Mouse (Mus musculus) stomach, postnatal 0 days (tissue): Measurements from ENCODE around the gene Zbtb20. TPM values are rescaled to one million over a fixed set of nuclear protein-coding genes. Genes with fewer than 3 reads are reported as not detected.

Source experiments
- ATAC-seq: fragments of 200-750 bp; cut with Nextera tagmentation; 2 replicates; pipeline ENCODE4 v1.8.0; 2017; ENCODE audit not compliant: low FRiP score, low TSS enrichment
- DNase-seq: peaks from one replicate; pipeline ENCODE4 v3.0.0-alpha.2; 2016; ENCODE audit warnings: low spot score
- H3K27ac ChIP-seq: fragments of 300-500 bp; sonication (generic); replicated peaks from 2 replicates; pipeline ENCODE4 v1.5.1; 2014; ENCODE audit warnings: mild to moderate bottlenecking, control low read depth
- H3K27me3 ChIP-seq: fragments of 300-500 bp; sonication (generic); 2 replicates; pipeline ENCODE4 v1.6.1; 2014; ENCODE audit warnings: low read length; ENCODE audit not compliant: control insufficient read depth, insufficient read depth
- H3K36me3 ChIP-seq: fragments of 300-500 bp; sonication (generic); 2 replicates; pipeline ENCODE4 v1.6.1; 2014; ENCODE audit warnings: low read length, mixed read lengths; ENCODE audit not compliant: control insufficient read depth, insufficient read depth
- H3K4me1 ChIP-seq: fragments of 300-500 bp; sonication (generic); replicated peaks from 2 replicates; pipeline ENCODE4 v1.6.1; 2014; ENCODE audit warnings: antibody characterized with exemption; ENCODE audit not compliant: control insufficient read depth, insufficient read depth
- H3K4me2 ChIP-seq: fragments of 300-500 bp; sonication (generic); replicated peaks from 2 replicates; pipeline ENCODE4 v1.6.1; 2014; ENCODE audit warnings: low read depth, mild to moderate bottlenecking, control low read depth, moderate library complexity
- H3K4me3 ChIP-seq: fragments of 300-500 bp; sonication (generic); 2 replicates; pipeline ENCODE4 v1.5.1; 2014; ENCODE audit warnings: low read depth, low read length, control low read depth
- H3K9ac ChIP-seq: fragments of 300-500 bp; sonication (generic); 2 replicates; pipeline ENCODE4 v1.6.1; 2014; ENCODE audit warnings: mild to moderate bottlenecking, low read length, control low read depth, mixed read lengths
- H3K9me3 ChIP-seq: fragments of 300-500 bp; sonication (generic); 2 replicates; pipeline ENCODE4 v1.6.1; 2016; ENCODE audit warnings: low read length; ENCODE audit not compliant: control insufficient read depth
- CTCF ChIP-seq: IDR thresholded peaks from 2 replicates; pipeline ENCODE4 v1.5.1; 2016; ENCODE audit warnings: antibody characterized with exemption, low read depth, mild to moderate bottlenecking, moderate library complexity
- EP300 ChIP-seq: optimal IDR thresholded peaks from 2 replicates; pipeline ENCODE3; 2016; ENCODE audit warnings: antibody characterized with exemption
- WGBS: fragments of 180-500 bp; shearing (Covaris S2); extraction: QIAGEN DNeasy Blood & Tissue Kit; methylation state at CpG from one replicate; pipeline ENCODE4 v1.1.7; 2014; 5-methylcytosine and 5-hydroxymethylcytosine counted together
- polyA plus RNA-seq: library from polyadenylated mRNA; unstranded; fragments of >200 nt; fragmentation: Nextera tagmentation; extraction: Ambion mirVana; gene quantifications from 2 replicates; pipeline ENCODE4 v1.2.1, GENCODE M21; 2015

Gene Zbtb20
- polyA plus RNA-seq, 1 experiment from 2014 or later, result 15.7 TPM

DNA sequence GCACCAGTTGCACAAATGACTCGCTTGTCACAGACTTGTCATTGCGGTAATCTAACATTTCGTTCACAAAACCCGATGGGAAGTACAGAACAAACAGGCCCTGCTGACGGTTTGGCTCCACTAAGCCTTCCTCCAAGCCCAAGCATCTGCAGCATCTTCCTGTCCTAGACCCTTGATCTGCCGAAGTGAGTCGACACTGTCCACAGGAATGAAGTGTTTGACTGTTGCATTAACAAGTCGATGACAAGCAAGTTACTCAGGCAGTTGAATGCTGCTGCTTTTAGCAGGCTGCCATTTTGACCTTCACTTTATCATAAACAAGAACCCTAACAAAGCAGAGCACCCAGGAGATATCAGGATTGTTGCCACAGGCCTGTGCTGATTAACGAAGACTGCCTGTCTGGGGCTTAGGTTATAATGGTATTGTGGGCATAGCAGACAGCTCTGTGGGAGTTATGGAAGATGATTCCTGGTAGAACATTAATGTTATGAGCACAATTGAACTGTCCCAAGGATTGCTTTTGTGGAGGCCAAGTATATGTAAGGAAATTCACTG is 518.4 kb downstream of the Zbtb20 start:
- ATAC-seq, result no peak
- no peak for DNase-seq

DNA sequence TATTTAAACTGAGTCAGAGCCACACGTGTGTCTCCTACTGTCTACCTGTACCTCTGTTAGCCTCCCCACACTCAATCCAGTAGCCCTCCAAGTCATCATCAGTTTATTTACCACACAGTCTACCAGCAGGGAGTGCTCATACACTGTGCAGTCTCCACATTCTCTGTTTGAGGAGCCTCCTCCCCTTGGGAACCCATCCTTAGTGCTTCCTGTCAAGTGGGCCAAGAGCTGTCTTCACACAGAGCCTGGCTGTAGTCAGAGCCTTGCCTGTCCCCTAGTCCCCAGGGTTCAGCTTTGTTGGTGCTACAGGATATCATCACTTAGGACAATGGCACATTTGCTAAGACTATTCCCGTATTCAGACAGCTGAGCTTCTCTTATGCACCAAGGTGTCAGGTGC is 519.1 kb downstream of the Zbtb20 start:
- Histone ChIP-seq H3K4me3 (no peak overlapping the region), H3K27ac (no peak overlapping the region), H3K27me3 (no peaks in the 10 kb centered on the region), H3K36me3 (no peaks in the 10 kb centered on the region), H3K9ac (no peak overlapping the region), H3K4me1 (no peaks in the 10 kb centered on the region), H3K4me2 (no peak overlapping the region), H3K9me3 (no peaks in the 10 kb centered on the region)
- no peak for DNase-seq
- 84% methylated on average over 2 of the region's 2 CpGs for WGBS
- no peak for ATAC-seq
- TF ChIP-seq EP300 (no peak), CTCF (peak; percentile 46)

More for the DNA sequence above, 518.4 kb downstream of the Zbtb20 start:
- Histone ChIP-seq H3K36me3 (no peaks in the 10 kb centered on the region), H3K4me2 (no peak overlapping the region), H3K27ac (no peak overlapping the region), H3K9ac (no peak overlapping the region), H3K4me3 (no peak overlapping the region), H3K9me3 (no peaks in the 10 kb centered on the region), H3K27me3 (no peaks in the 10 kb centered on the region), H3K4me1 (no peaks in the 10 kb centered on the region)
- 55% methylated on average over 9 of the region's 9 CpGs for WGBS
- no peak for TF ChIP-seq CTCF
- no peak for TF ChIP-seq EP300

DNA sequence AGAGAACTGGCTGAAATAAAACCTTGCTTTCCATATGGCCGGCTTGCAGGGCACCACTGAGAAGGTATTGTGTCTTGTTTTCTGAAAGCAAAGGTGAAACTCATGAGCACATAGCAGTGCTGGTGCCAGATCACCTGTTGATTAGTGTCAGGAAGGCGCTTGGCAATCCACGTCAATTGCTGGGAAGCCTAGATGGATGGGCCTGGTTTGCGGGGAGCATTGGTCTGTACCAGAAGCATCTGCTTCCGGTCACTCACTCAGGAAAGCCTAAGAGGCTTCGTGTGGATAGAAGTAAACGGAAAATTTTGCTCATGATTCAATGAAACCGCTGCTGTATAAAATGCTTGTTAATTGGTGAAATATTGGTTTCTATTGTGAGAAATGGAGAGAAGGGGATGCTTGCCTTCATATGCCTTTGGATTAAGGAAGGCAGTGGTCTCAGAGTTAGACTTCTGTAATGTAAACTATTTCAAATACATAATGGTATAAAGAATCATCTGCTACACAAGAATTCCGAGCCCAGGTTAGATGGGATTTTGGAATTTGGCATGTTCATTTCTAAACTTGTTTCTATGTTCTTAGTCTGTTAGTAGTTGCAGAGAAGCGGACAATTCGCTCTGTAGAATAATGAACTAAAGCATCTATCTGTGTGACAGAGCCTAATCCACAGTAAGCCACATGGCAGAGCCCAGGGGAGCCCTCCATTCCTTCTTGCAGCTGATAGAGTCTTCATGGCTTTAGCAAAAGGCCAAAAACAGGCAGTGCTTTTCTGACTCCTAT is 521.4 kb downstream of the Zbtb20 start:
- no peak overlapping the region for H3K4me2 ChIP-seq
- no peak overlapping the region for H3K27ac ChIP-seq
- no peaks in the 10 kb centered on the region for H3K27me3 ChIP-seq
- H3K4me1 ChIP-seq, result no peaks in the 10 kb centered on the region
- ATAC-seq, result no peak
- H3K9ac ChIP-seq, result no peak overlapping the region
- H3K4me3 ChIP-seq, result no peak overlapping the region
- H3K9me3 ChIP-seq, result no peaks in the 10 kb centered on the region
- H3K36me3 ChIP-seq, result no peaks in the 10 kb centered on the region
- 77% methylated on average over 11 of the region's 11 CpGs for whole genome bisulfite sequencing
- no peak for TF ChIP-seq EP300
- TF ChIP-seq CTCF, result no peak
- DNase-seq, result no peak

DNA sequence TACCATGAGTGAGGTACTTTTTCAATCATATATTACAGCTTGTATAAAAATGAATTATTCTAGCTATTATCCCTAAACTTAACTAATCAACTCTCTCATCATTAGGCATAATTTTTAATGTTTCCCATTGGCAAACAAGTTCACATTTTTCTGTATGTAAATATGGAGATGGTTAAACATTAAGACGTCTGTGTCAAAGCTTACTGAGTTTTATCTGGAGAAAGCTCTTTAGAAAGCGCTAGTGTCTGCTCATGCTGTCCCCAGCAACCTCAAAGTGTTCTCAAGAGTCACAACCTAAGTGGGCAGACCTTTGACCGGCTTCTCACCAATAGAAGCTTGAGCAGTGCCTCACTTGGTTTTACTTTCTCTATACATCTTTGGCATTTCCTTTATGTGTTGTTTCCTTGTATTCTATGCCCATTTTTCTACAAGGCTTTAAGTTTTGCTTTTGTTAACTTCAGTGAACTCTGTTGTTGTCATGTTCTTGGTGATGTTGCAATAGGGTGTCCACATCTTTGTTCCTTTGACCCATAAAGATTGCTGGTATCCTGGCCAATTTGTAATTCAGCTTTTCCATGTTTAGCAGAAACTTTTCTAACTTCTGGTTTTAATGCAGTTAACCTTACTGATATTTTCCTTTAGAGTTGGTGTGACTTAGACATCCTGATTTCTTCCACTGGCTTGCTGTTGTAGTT is 522.1 kb downstream of the Zbtb20 start:
- Histone ChIP-seq H3K9me3 (no peaks in the 10 kb centered on the region), H3K9ac (no peak overlapping the region), H3K36me3 (no peaks in the 10 kb centered on the region), H3K27ac (no peak overlapping the region), H3K4me3 (no peak overlapping the region), H3K27me3 (no peaks in the 10 kb centered on the region), H3K4me1 (no peaks in the 10 kb centered on the region), H3K4me2 (no peak overlapping the region)
- ATAC-seq, result no peak
- no peak for DNase-seq
- TF ChIP-seq EP300 (no peak), CTCF (no peak)
- WGBS, result 62% methylated on average over 3 of the region's 3 CpGs

DNA sequence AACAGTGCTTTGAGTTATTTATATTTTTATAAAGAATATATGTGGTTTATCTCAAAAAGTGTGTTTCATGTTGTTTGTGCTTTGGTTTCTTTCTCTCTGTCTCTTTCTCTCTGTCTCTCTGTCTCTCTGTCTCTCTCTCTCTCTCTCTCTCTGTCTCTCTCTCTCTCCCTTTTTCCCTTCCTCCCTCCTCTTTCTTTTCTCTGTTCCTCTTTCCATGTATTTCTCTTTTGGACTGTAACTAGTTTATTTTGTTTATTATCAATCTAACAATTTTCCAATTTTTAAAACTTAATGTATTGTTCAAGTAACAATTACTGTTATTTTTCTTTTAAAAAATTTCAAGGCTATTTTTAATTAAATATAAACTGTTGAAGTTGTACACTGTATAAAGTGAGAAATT is 523.7 kb downstream of the Zbtb20 start:
- ATAC-seq (no peak), DNase-seq (no peak)
- TF ChIP-seq EP300, result no peak
- TF ChIP-seq CTCF, result no peak
- H3K27ac ChIP-seq, result no peak overlapping the region
- no peaks in the 10 kb centered on the region for H3K27me3 ChIP-seq
- H3K4me3 ChIP-seq, result no peak overlapping the region
- H3K4me2 ChIP-seq, result no peak overlapping the region
- H3K9me3 ChIP-seq, result no peaks in the 10 kb centered on the region
- H3K4me1 ChIP-seq, result no peaks in the 10 kb centered on the region
- H3K36me3 ChIP-seq, result no peaks in the 10 kb centered on the region
- no peak overlapping the region for H3K9ac ChIP-seq

DNA sequence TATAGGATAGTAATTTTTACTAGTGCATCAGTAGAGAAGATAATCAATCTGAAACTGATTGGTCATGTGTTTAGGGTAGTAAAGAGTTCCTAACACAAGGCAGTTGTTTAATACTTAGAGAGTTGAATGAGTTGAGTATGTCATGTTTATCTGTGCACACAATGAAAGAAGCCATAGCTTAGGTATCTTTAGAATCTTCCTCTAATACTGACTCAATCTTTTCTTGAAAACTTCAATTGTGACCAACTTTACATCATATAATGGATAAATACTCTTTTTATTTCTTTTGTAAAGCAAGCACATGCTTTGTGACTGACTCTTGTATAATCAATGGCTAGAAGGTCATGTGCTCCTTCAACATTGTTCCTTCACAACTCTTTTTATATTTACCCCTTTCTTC is 524.4 kb downstream of the Zbtb20 start:
- no peak for ATAC-seq
- Histone ChIP-seq H3K9me3 (no peaks in the 10 kb centered on the region), H3K9ac (no peak overlapping the region), H3K27ac (no peak overlapping the region), H3K4me1 (no peaks in the 10 kb centered on the region), H3K4me3 (no peak overlapping the region), H3K4me2 (no peak overlapping the region), H3K36me3 (no peaks in the 10 kb centered on the region), H3K27me3 (no peaks in the 10 kb centered on the region)
- DNase-seq, result no peak
- TF ChIP-seq EP300, result no peak
- TF ChIP-seq CTCF, result no peak
